Mouse (Mus musculus) CH12.LX (cell line): ENCODE measurements at regions not wholly inside any gene's neighbourhood (a gene's known extent, or its start where the extent isn't known, plus 50 kb on each side); places are given as distances from the start of the nearest gene placed in this dataset.
A peak's percentile ranks its signal among the peaks of the same experiment; 100 is the strongest.

Experiments
- DNase-seq: peaks from one replicate; pipeline ENCODE4 v3.0.0-alpha.2; 2013; ENCODE audit errors: extremely low read depth
- H3K27ac ChIP-seq: 2 replicates; pipeline ENCODE4 v1.5.1; 2012; ENCODE audit warnings: low read depth, mild to moderate bottlenecking, control low read depth, moderate library complexity; ENCODE audit not compliant: insufficient read depth
- H3K27me3 ChIP-seq: replicated peaks from 2 replicates; pipeline ENCODE3; 2012; ENCODE audit warnings: inconsistent platforms
- H3K36me3 ChIP-seq, 2 experiments: replicated peaks in 1 of 2; 2 replicates each; pipeline versions ENCODE3 to v1.6.1; 2012; ENCODE audit warnings: inconsistent platforms in 1 of 2, low read length in 1 of 2, mild to moderate bottlenecking in 1 of 2, mixed read lengths in 1 of 2, moderate library complexity in 1 of 2; ENCODE audit not compliant: control insufficient read depth in 1 of 2, insufficient read depth in 1 of 2
- H3K4me1 ChIP-seq, 2 experiments: 2 replicates each; pipeline ENCODE4 v1.6.1; 2012; ENCODE audit warnings: inconsistent platforms in 1 of 2, moderate library complexity in 1 of 2; ENCODE audit not compliant: insufficient read depth in 2 of 2, control insufficient read depth in 1 of 2
- H3K4me2 ChIP-seq: 2 replicates; pipeline ENCODE4 v1.6.1; 2012; ENCODE audit warnings: low read depth, mild to moderate bottlenecking, control low read depth; ENCODE audit not compliant: poor library complexity, insufficient read depth, severe bottlenecking
- H3K4me3 ChIP-seq, 3 experiments: fragments of 150-350 bp in 1 of 3; sonication (generic) in 1 of 3; replicated peaks in 1 of 3; 2 replicates each; pipeline versions ENCODE3 to v1.5.1; 2011 to 2012; ENCODE audit warnings: low read depth in 2 of 3, low read length in 2 of 3, mild to moderate bottlenecking in 2 of 3, moderate library complexity in 2 of 3, control low read depth in 1 of 3, improper control_type of control experiment in 1 of 3, inconsistent platforms in 1 of 3, mixed read lengths in 1 of 3; ENCODE audit not compliant: poor library complexity in 1 of 3
- H3K79me2 ChIP-seq: replicated peaks from 2 replicates; pipeline ENCODE4 v1.6.1; 2012; ENCODE audit warnings: mild to moderate bottlenecking, moderate library complexity; ENCODE audit not compliant: control insufficient read depth, poor library complexity, insufficient read depth, severe bottlenecking; ENCODE audit errors: extremely low read depth
- H3K9ac ChIP-seq: 2 replicates; pipeline ENCODE4 v1.6.1; 2012; ENCODE audit warnings: low read depth, mild to moderate bottlenecking, control low read depth, moderate library complexity; ENCODE audit not compliant: insufficient read depth
- H3K9me3 ChIP-seq: replicated peaks from 2 replicates; pipeline ENCODE3; 2012; ENCODE audit warnings: low read length, inconsistent platforms, mixed read lengths
- CHD1 ChIP-seq: IDR thresholded peaks from 2 replicates; pipeline ENCODE4 v1.6.1; 2012; ENCODE audit warnings: low read depth, low read length, improper control_type of control experiment, inconsistent platforms
- CTCF ChIP-seq, 2 experiments: IDR thresholded peaks in 1 of 2; conservative IDR thresholded peaks in 1 of 2; 2 replicates each; pipeline ENCODE4 v1.5.1; 2011 to 2012; ENCODE audit warnings: low read depth in 2 of 2, low read length in 2 of 2, improper control_type of control experiment in 1 of 2, inconsistent platforms in 1 of 2, mild to moderate bottlenecking in 1 of 2, moderate library complexity in 1 of 2
- E2F4 ChIP-seq: IDR thresholded peaks from 2 replicates; pipeline ENCODE4 v1.6.1; 2011; ENCODE audit warnings: low read depth, low read length, improper control_type of control experiment; ENCODE audit not compliant: insufficient replicate concordance
- EP300 ChIP-seq: IDR thresholded peaks from 2 replicates; pipeline ENCODE4 v1.6.1; 2011; ENCODE audit warnings: low read length, improper control_type of control experiment
- ETS1 ChIP-seq: conservative IDR thresholded peaks from 2 replicates; pipeline ENCODE4 v1.6.1; 2012; ENCODE audit warnings: low read depth, mild to moderate bottlenecking, inconsistent platforms, low read length, improper control_type of control experiment, moderate library complexity
- GABPA ChIP-seq: IDR thresholded peaks from 2 replicates; pipeline ENCODE4 v1.6.1; 2012; ENCODE audit warnings: low read depth, low read length, improper control_type of control experiment, inconsistent platforms; ENCODE audit not compliant: insufficient replicate concordance
- IRF4 ChIP-seq: IDR thresholded peaks from 2 replicates; pipeline ENCODE4 v1.6.1; 2014; ENCODE audit warnings: low read depth, mild to moderate bottlenecking, inconsistent platforms, low read length, improper control_type of control experiment
- JUN ChIP-seq: IDR thresholded peaks from 2 replicates; pipeline ENCODE4 v1.6.1; 2011; ENCODE audit warnings: low read depth, mild to moderate bottlenecking, low read length, improper control_type of control experiment, moderate library complexity; ENCODE audit not compliant: insufficient read depth
- KAT2A ChIP-seq: IDR thresholded peaks from 2 replicates; pipeline ENCODE4 v1.6.1; 2012; ENCODE audit warnings: low read length, improper control_type of control experiment, inconsistent platforms; ENCODE audit not compliant: insufficient replicate concordance
- MAFK ChIP-seq: IDR thresholded peaks from 2 replicates; pipeline ENCODE4 v1.6.1; 2011; ENCODE audit warnings: low read length, improper control_type of control experiment; ENCODE audit not compliant: insufficient replicate concordance
- MAZ ChIP-seq: IDR thresholded peaks from 2 replicates; pipeline ENCODE4 v1.6.1; 2012; ENCODE audit warnings: low read depth, mild to moderate bottlenecking, inconsistent platforms, low read length, improper control_type of control experiment, moderate library complexity
- MXI1 ChIP-seq: IDR thresholded peaks from 2 replicates; pipeline ENCODE4 v1.6.1; 2011; ENCODE audit warnings: mild to moderate bottlenecking, low read depth, low read length, improper control_type of control experiment
- MYC ChIP-seq: IDR thresholded peaks from 2 replicates; pipeline ENCODE4 v1.6.1; 2011; ENCODE audit warnings: low read depth, mild to moderate bottlenecking, improper control_type of control experiment, low read length
- NELFE ChIP-seq: IDR thresholded peaks from 2 replicates; pipeline ENCODE4 v1.6.1; 2011; ENCODE audit warnings: low read depth, low read length, improper control_type of control experiment
- NRF1 ChIP-seq: IDR thresholded peaks from 2 replicates; pipeline ENCODE4 v1.6.1; 2014; ENCODE audit warnings: low read depth, mild to moderate bottlenecking, inconsistent platforms, low read length, improper control_type of control experiment, moderate library complexity
- PAX5 ChIP-seq: IDR thresholded peaks from 2 replicates; pipeline ENCODE4 v1.6.1; 2012; ENCODE audit warnings: low read length, inconsistent platforms, mixed read lengths
- POLR2AphosphoS2 ChIP-seq: IDR thresholded peaks from 2 replicates; pipeline ENCODE4 v1.6.1; 2011; ENCODE audit warnings: low read depth, low read length, improper control_type of control experiment
- RAD21 ChIP-seq: IDR thresholded peaks from 2 replicates; pipeline ENCODE4 v1.6.1; 2011; ENCODE audit warnings: low read depth, mild to moderate bottlenecking, low read length, improper control_type of control experiment, moderate library complexity
- RCOR1 ChIP-seq: conservative IDR thresholded peaks from 2 replicates; pipeline ENCODE4 v1.6.1; 2012; ENCODE audit warnings: low read depth, mild to moderate bottlenecking, inconsistent platforms, low read length, improper control_type of control experiment
- TCF12 ChIP-seq: IDR thresholded peaks from 2 replicates; pipeline ENCODE4 v1.6.1; 2014; ENCODE audit warnings: low read depth, mild to moderate bottlenecking, inconsistent platforms, low read length, improper control_type of control experiment
- UBTF ChIP-seq: IDR thresholded peaks from 2 replicates; pipeline ENCODE4 v1.6.1; 2012; ENCODE audit warnings: low read depth, mild to moderate bottlenecking, inconsistent platforms, low read length, improper control_type of control experiment, moderate library complexity
- USF1 ChIP-seq: IDR thresholded peaks from 2 replicates; pipeline ENCODE4 v1.6.1; 2014; ENCODE audit warnings: low read depth, mild to moderate bottlenecking, inconsistent platforms, low read length, improper control_type of control experiment
- USF2 ChIP-seq: conservative IDR thresholded peaks from 2 replicates; pipeline ENCODE4 v1.6.1; 2011; ENCODE audit warnings: low read depth, low read length, improper control_type of control experiment
- ZKSCAN1 ChIP-seq: IDR thresholded peaks from 2 replicates; pipeline ENCODE4 v1.6.1; 2012; ENCODE audit warnings: low read depth, inconsistent platforms, low read length, improper control_type of control experiment, borderline replicate concordance
- ZMIZ1 ChIP-seq: IDR thresholded peaks from 2 replicates; pipeline ENCODE4 v1.6.1; 2012; ENCODE audit warnings: low read depth, mild to moderate bottlenecking, inconsistent platforms, low read length, improper control_type of control experiment
- ZNF384 ChIP-seq: IDR thresholded peaks from 2 replicates; pipeline ENCODE4 v1.6.1; 2012; ENCODE audit warnings: low read depth, low read length, improper control_type of control experiment, inconsistent platforms
- dilution Hi-C: fragments of 300-500 bp; cut with MboI; formaldehyde crosslinking; loops from 2 replicates; pipeline ENCODE4 v1.14.3; 2020; ENCODE audit warnings: low sequenced_read_pairs; ENCODE audit not compliant: extremely low pct_unique_long_range_greater_than_20kb, extremely low pct_ligation_motif_present
- in situ Hi-C: fragments of 300-500 bp; cut with MboI; formaldehyde crosslinking; loops from 3 replicates; pipeline ENCODE4 v1.14.3; 2019; ENCODE audit warnings: low sequenced_read_pairs, low pct_ligation_motif_present, low pct_unique_long_range_greater_than_20kb, mixed read lengths

DNA sequence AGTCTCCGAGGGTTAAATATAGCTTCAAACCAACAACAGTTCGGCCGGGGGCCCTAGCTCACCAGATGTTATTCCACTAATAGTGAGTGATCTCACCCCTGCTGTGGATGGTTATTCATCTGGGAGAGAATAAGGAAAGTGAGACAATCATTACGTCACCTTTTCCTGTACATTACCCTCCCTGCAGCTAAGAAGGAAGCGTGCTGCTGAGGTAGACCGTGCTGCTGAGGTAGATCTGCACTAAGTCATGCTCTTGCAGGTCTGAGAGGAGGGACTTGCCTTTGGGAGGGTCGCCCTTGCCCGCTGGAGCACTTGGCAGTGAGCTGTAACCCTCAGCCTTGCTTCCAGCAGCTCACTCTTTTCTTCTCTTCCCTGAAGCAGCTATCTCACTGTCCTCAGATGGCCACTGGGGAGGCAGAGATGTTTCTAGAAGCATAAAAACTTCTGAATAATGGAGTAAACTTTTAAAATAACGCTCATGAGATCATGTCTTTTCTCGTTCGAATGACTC lies 77.3 kb upstream of the Otud4 start (continued):
- TF ChIP-seq ETS1 (peak; percentile 97), KAT2A (no peak), E2F4 (no peak), USF2 (no peak), MYC (peak; percentile 72; the same call in 1 of the 2 replicates), USF1 (no peak), EP300 (peak; percentile 76), ZKSCAN1 (no peak), UBTF (no peak), CHD1 (no peak), POLR2AphosphoS2 (no peak), JUN (peak; percentile 99), MAZ (no peak), TCF12 (peak; percentile 74; the same call in 1 of the 2 replicates), ZNF384 (no peak), IRF4 (peak; percentile 66; the same call in 1 of the 2 replicates), GABPA (no peak), PAX5 (no peak), ZMIZ1 (no peak)

DNA sequence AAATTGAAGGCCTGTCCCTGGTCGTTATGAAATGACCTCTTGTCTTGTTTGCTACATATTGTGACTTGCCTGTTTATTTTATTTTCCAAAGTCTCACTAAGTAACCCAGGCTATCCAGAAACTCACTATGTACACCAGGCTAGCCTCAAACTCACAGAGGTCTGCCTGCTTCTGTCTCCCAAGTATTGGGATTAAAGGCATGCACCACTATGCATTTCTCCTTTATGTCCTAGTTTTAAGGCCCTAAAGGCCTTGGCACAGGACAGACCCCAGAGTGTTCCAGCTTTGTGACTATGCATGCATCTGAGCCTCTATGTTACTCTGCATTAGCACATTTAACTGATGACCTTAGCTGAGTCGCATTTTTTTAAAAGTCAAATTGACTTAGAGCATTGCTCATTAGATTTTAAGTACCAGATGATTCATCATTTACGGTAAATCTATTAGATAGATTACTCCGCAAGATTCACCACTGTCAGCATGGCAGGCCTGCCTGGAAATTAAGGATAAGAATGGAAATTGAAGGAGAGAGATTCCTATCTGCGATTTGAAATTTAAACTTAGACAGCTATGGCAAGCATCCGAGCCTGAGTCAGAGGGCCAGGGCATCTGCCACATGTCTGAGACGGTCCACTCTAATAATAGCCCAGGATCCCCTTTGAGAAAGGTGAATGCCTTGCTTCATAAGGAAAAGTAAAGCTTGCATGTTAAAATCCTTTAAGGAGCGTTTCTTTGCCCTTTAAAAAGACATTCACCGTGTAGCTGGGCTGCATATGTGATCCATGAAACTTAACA lies 78.0 kb upstream of the Otud4 start:
- dilution Hi-C loops = no loop called here
- TF ChIP-seq MAFK (no peak), RCOR1 (no peak; the same call in 1 of the 2 replicates), RAD21 (no peak), POLR2AphosphoS2 (no peak), CTCF (conservative IDR thresholded peaks at IDR 0.05 in 1 of 2, IDR thresholded peaks at IDR 0.05 in 1 of 2; ENCODE audit: low read depth in 2 of 2, low read length in 2 of 2) (no peak), NELFE (no peak), EP300 (no peak), MXI1 (no peak), NRF1 (no peak)
- Histone ChIP-seq H3K79me2 (no peaks in the 10 kb centered on the region), H3K4me1 (peaks cover 7 to 31% of the 10 kb centered on the region in 2 experiments), H3K36me3 (no peaks in the 10 kb centered on the region), H3K9me3 (peaks cover 6% of the 10 kb centered on the region), H3K4me3 (peak overlapping the region in 1 of 3 experiments; percentile 23), H3K4me2 (peak overlapping the region; percentile 75), H3K9ac (0 out of 2 replicates have a peak overlapping the region, but pooled peaks have one; percentile 9), H3K27ac (no peak overlapping the region), H3K27me3 (no peaks in the 10 kb centered on the region)
- no peak for DNase-seq
- in situ Hi-C loops = no loop called here
